ENCODE assay signal across 12 mouse cellular contexts in the genomic region with DNA sequence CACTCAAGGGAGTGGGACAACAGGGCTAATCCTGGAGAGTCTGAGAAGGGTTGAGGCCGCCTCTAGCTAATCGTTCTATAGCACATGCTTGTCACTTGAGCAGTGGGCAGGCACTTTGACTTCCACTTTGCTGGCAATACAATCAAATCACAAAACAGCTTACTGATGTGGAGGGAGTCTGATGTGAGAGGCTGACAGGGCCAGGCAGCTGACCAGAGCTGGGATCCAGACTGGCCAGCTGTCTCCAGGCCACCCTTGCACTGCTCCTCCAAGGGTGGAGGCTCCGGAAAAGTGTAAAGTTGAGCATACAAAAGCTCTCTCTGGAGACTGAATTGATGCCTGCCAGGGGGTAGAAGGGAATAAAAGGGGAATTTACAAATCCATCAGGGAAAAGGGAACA.
A peak's percentile ranks its signal among the peaks of the same experiment; 100 is the strongest.
DNase-seq lines count a peak whose midpoint lies in the region; ATAC-seq lines count a peak whose summit lies in the region.
"Had no signal": no experiment of that assay in that cellular context is flagged by ENCODE, and none has a peak within 500 bp of the region (broad histone marks: within the 10 kb centered on the region; RNA-seq: fewer than 3 reads in every experiment).

No protein-coding gene starts in this region.

- H3K4me2 ChIP-seq in heart, embryonic 11.5 days: no peak overlapping the region
- no peak overlapping the region for H3K4me2 ChIP-seq in midbrain, embryonic 13.5 days (replicated peaks)
- no peak overlapping the region for H3K4me2 ChIP-seq in midbrain, embryonic 16.5 days (ENCODE audit: low read length)
- H3K4me2 ChIP-seq: heart, embryonic 15.5 days; neural tube, embryonic 13.5 days had no signal

- no peaks in the 10 kb centered on the region for H3K36me3 ChIP-seq in heart, embryonic 11.5 days (ENCODE audit: control insufficient read depth, insufficient read depth, low read length)
- H3K36me3 ChIP-seq in midbrain, embryonic 13.5 days: no peaks in the 10 kb centered on the region
- no peaks in the 10 kb centered on the region for H3K36me3 ChIP-seq in midbrain, embryonic 16.5 days (ENCODE audit: control insufficient read depth, insufficient read depth, low read length)
- H3K36me3 ChIP-seq: heart, embryonic 15.5 days; neural tube, embryonic 13.5 days had no signal

- no peaks in the 10 kb centered on the region for H3K4me1 ChIP-seq in heart, embryonic 11.5 days (ENCODE audit: control insufficient read depth, insufficient read depth, low read length)
- H3K4me1 ChIP-seq in midbrain, embryonic 13.5 days (replicated peaks): 0 out of 2 replicates have a peak, but pooled peaks cover 8% of the 10 kb centered on the region
- no peaks in the 10 kb centered on the region for H3K4me1 ChIP-seq in midbrain, embryonic 16.5 days (ENCODE audit: control insufficient read depth, insufficient read depth, low read length)
- H3K4me1 ChIP-seq: heart, embryonic 15.5 days had no signal

- H3K4me3 ChIP-seq in heart, embryonic 11.5 days (ENCODE audit: low read depth, low read length): no peak overlapping the region
- H3K4me3 ChIP-seq in midbrain, embryonic 13.5 days (replicated peaks): no peak overlapping the region
- no peak overlapping the region for H3K4me3 ChIP-seq in midbrain, embryonic 16.5 days (ENCODE audit: low read depth, low read length)
- H3K4me3 ChIP-seq: heart, embryonic 15.5 days; neural tube, embryonic 13.5 days had no signal

- H3K27ac ChIP-seq in heart, embryonic 11.5 days (ENCODE audit: low read depth, low read length): no peak overlapping the region
- no peak overlapping the region for H3K27ac ChIP-seq in midbrain, embryonic 13.5 days
- H3K27ac ChIP-seq in midbrain, embryonic 16.5 days (ENCODE audit: low read length): no peak overlapping the region
- H3K27ac ChIP-seq: heart, embryonic 15.5 days; neural tube, embryonic 13.5 days had no signal

- peak; percentile 95 for DNase-seq in heart, adult 11 months
- DNase-seq in heart, adult 9 months (ENCODE audit: low spot score in 2 of 2): peak; percentile 38 to 40
- DNase-seq in lung, postnatal 10 days: peak; percentile 69
- no peak for DNase-seq in ovary, postnatal 10 days (ENCODE audit: low spot score)
- no peak for DNase-seq in adrenal gland, adult 2 months
- DNase-seq: kidney, adult 11 months; kidney, postnatal 4 days had no signal

- H3K9ac ChIP-seq in heart, embryonic 11.5 days (ENCODE audit: low read depth, low read length): no peak overlapping the region
- no peak overlapping the region for H3K9ac ChIP-seq in midbrain, embryonic 13.5 days (replicated peaks)
- no peak overlapping the region for H3K9ac ChIP-seq in midbrain, embryonic 16.5 days (ENCODE audit: low read depth, low read length)
- H3K9ac ChIP-seq: heart, embryonic 15.5 days; neural tube, embryonic 13.5 days had no signal

- ATAC-seq in heart, embryonic 11.5 days (replicated peaks; ENCODE audit: insufficient number of reproducible peaks, low FRiP score, low TSS enrichment): no peak
- 0 out of 2 replicates have a peak, but pooled peaks have one; percentile 53 for ATAC-seq in midbrain, embryonic 13.5 days
- no peak for ATAC-seq in midbrain, embryonic 16.5 days

- no peaks in the 10 kb centered on the region for H3K9me3 ChIP-seq in heart, embryonic 11.5 days (replicated peaks; ENCODE audit: control insufficient read depth, low read length)
- H3K9me3 ChIP-seq in midbrain, embryonic 13.5 days: no peaks in the 10 kb centered on the region
- H3K9me3 ChIP-seq in midbrain, embryonic 16.5 days (replicated peaks; ENCODE audit: control insufficient read depth, low read length, poor library complexity, severe bottlenecking): no peaks in the 10 kb centered on the region
- H3K9me3 ChIP-seq: heart, embryonic 15.5 days; neural tube, embryonic 13.5 days had no signal

- H3K27me3 ChIP-seq in heart, embryonic 11.5 days (ENCODE audit: control insufficient read depth, insufficient read depth, low read length): no peaks in the 10 kb centered on the region
- peaks cover 13% of the 10 kb centered on the region for H3K27me3 ChIP-seq in midbrain, embryonic 13.5 days
- no peaks in the 10 kb centered on the region for H3K27me3 ChIP-seq in midbrain, embryonic 16.5 days (ENCODE audit: control insufficient read depth, insufficient read depth, low read depth, low read length)
- H3K27me3 ChIP-seq: heart, embryonic 15.5 days had no signal

- 81% methylated on average over 3 of the region's 3 CpGs for WGBS in heart, embryonic 11.5 days (ENCODE audit: insufficient replicate concordance)
- WGBS in midbrain, embryonic 13.5 days: 20% methylated on average over 3 of the region's 3 CpGs
- 31% methylated on average over 3 of the region's 3 CpGs for WGBS in midbrain, embryonic 16.5 days

Comparison
In these comparisons a context has a peak if more than half of its experiments do, and no peak if none do; other contexts are left out.
1. DNase-seq: peak in heart, adult 11 months (single experiment), heart, adult 9 months (2 of 2) and lung, postnatal 10 days (single experiment); none in ovary, postnatal 10 days (single experiment) and adrenal gland, adult 2 months (single experiment).